Mouse (Mus musculus) erythroblast, embryonic 14.5 days (primary cell): ENCODE measurements around the gene Ccdc57.

Experiments used
- GATA1 ChIP-seq: IDR thresholded peaks from 2 replicates; pipeline ENCODE4 v1.6.1; 2012; ENCODE audit warnings: low read length, inconsistent platforms, mixed read lengths
- TAL1 ChIP-seq: IDR thresholded peaks from 3 replicates; pipeline ENCODE4 v1.6.1; 2012; ENCODE audit warnings: low read length, inconsistent platforms, mixed read lengths

GRCm38 (mm10) chr11:120888718-120889117 is 44.0 kb downstream of the Ccdc57 start:
- TF ChIP-seq TAL1: no peak
- TF ChIP-seq GATA1: no peak
